ENCODE assay signal across 16 mouse cellular contexts in genomic region chr1:184713716-184714115, GRCm38 (mm10).
"Had no signal": no experiment of that assay in that cellular context is flagged by ENCODE, and none has a peak within 500 bp of the region (broad histone marks: within the 10 kb centered on the region; RNA-seq: fewer than 3 reads in every experiment).

No protein-coding gene starts in this region.

- H3K27ac ChIP-seq: neural tube, embryonic 13.5 days; neural tube, embryonic 15.5 days; stomach, embryonic 15.5 days; stomach, postnatal 0 days had no signal

- H3K4me2 ChIP-seq: neural tube, embryonic 13.5 days; neural tube, embryonic 15.5 days; stomach, embryonic 15.5 days had no signal

- H3K9ac ChIP-seq: neural tube, embryonic 13.5 days; neural tube, embryonic 15.5 days; stomach, embryonic 15.5 days had no signal

- H3K36me3 ChIP-seq: neural tube, embryonic 13.5 days; neural tube, embryonic 15.5 days; stomach, embryonic 15.5 days had no signal

- DNase-seq: retina, postnatal 1 day; right cerebral cortex, adult 18-20 months; right cerebral cortex, postnatal 14 days; right cerebral cortex, postnatal 25 days; right cerebral cortex, postnatal 4 days; spleen, adult 18-20 months; thymus, adult 18-20 months; thymus, adult 2 months; thymus, postnatal 14 days; thymus, postnatal 25 days; thymus, postnatal 36 days; thymus, postnatal 4 days had no signal

- H3K4me1 ChIP-seq: stomach, embryonic 15.5 days had no signal

- H3K9me3 ChIP-seq: neural tube, embryonic 13.5 days; neural tube, embryonic 15.5 days; stomach, embryonic 15.5 days had no signal

- H3K4me3 ChIP-seq: neural tube, embryonic 13.5 days; neural tube, embryonic 15.5 days; stomach, embryonic 15.5 days had no signal
